Mouse (Mus musculus) lung, adult 2 months (tissue): ENCODE results near the gene Arhgap24. TPM values are rescaled to one million over a fixed set of nuclear protein-coding genes. Genes with fewer than 3 reads are reported as not detected.
"Not testable (repeated sequence)": the region's sequence is repeated elsewhere in the genome, so short reads cannot be mapped to it uniquely, and the experiment has no call there.

Experiments
- DNase-seq: peaks from one replicate; pipeline ENCODE4 v3.0.0; 2022
- H3K4me1 ChIP-seq: fragments of 200-500 bp; 2 replicates; pipeline ENCODE4 v1.6.1; 2011; ENCODE audit warnings: low read length; ENCODE audit not compliant: control insufficient read depth, insufficient read depth
- H3K4me3 ChIP-seq: fragments of 200-500 bp; replicated peaks from 2 replicates; pipeline ENCODE3; 2011; ENCODE audit warnings: low read depth, mild to moderate bottlenecking, control low read depth, low read length; ENCODE audit errors: extremely low read depth
- CTCF ChIP-seq: fragments of 200-500 bp; IDR thresholded peaks from 2 replicates; pipeline ENCODE4 v1.5.1; 2011; ENCODE audit warnings: mild to moderate bottlenecking, low read length, control low read depth; ENCODE audit not compliant: insufficient read depth
- POLR2A ChIP-seq: fragments of 200-500 bp; IDR thresholded peaks from 2 replicates; pipeline ENCODE4 v1.6.1; 2011; ENCODE audit warnings: low read depth, mild to moderate bottlenecking, control low read depth, low read length, borderline replicate concordance; ENCODE audit errors: extremely low read depth
- WGBS: fragments of 180-500 bp; shearing (Covaris S2); methylation state at CpG from one replicate; pipeline ENCODE4 v1.1.7; 2018; 5-methylcytosine and 5-hydroxymethylcytosine counted together
- polyA plus RNA-seq: library from polyadenylated mRNA; depleted of rRNA; stranded (reverse); fragments of >200 nt; gene quantifications from 2 replicates; pipeline ENCODE4 v1.2.3, GENCODE M21; 2012

Arhgap24 gene
- polyA plus RNA-seq, 1 experiment, result 12.1 TPM

DNA sequence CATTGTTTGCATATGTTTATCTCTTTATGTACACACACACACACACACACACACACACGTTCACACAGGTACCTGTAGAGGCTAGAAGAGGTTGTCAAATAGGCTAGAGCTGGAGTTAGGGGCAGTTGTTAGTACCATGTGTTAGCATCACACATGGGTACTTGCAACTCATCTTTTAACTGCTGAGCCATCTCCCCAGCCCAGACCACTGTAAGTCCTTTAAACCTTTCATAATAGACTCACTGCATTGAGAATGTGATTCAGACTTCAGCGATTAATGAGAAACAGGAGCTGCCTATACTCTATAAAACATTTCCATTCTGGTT lies 407.9 kb downstream of the Arhgap24 start:
- H3K4me1 ChIP-seq, result no peaks in the 10 kb centered on the region
- no peak for TF ChIP-seq POLR2A
- TF ChIP-seq CTCF, result no peak
- WGBS, result 81% methylated on average over 2 of the region's 2 CpGs

DNA sequence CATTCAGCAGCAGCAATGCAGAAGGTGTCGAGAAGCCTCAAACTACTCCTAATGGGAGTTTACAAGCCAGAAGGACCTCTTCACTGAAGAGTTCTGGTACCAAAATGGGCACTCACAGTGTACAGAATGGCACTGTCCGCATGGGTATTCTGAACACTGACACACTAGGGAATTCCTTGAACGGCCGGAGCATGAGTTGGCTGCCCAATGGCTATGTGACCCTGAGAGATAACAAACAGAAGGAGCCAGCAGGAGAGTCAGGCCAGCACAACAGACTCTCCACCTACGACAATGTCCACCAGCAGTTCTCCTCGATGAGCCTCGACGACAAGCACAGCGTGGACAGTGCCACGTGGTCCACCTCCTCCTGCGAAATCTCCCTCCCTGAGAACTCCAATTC lies 411.0 kb downstream of the Arhgap24 start:
- no peaks in the 10 kb centered on the region for H3K4me1 ChIP-seq
- TF ChIP-seq CTCF (no peak), POLR2A (no peak)
- H3K4me3 ChIP-seq, result no peak overlapping the region
- DNase-seq, result no peak
- 92% methylated on average over 11 of the region's 11 CpGs for WGBS

More for the DNA sequence above, 407.9 kb downstream of the Arhgap24 start:
- no peak for DNase-seq
- H3K4me3 ChIP-seq, result no peak overlapping the region

DNA sequence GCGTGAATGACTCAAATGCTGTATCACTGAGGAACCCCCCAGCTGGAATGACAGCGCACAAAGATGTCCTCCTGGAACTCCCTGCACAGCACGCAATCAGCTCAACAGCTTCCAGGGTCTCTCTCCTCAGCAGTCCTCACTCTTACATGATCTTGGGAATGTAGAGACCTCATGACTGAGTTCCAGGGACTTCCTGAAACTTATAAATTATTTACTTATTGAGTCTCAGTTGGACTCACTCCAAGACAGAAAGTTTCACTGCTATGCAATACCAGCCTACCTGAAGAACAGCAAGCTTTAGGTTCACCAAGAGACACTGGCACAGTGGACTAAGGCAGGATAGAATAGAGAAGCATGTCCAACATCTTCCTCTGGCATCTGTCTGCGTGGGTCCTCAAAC lies 417.1 kb downstream of the Arhgap24 start:
- no peak for TF ChIP-seq CTCF
- no peak for TF ChIP-seq POLR2A
- no peak overlapping the region for H3K4me3 ChIP-seq
- H3K4me1 ChIP-seq, result no peaks in the 10 kb centered on the region
- DNase-seq, result no peak
- WGBS, result 79% methylated on average over 4 of the region's 4 CpGs

DNA sequence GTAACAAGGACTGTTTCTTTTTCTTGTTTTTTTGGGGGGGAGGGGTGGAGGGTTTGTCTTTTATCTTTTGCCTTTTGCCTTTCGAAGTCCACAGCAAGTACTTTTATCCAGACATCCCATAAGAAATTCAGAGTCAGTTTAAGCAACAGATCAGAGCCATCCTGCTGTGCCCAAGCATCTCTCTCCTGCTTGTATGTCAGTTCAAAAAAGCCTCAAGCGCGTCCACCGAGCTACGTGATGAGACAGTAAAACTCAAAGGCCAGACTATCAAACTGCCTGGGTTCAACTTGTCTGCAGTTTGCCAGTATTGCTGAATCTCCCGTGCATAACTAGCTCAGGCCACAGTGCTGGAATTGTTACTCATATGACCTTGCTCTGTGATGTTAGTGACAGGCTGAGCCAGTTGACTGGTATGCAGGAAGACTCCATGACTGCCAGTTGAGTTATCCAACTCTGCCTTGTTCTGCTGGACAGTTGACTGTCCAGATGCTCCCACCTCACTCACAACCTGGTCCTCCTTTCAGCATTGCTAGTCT lies 418.6 kb downstream of the Arhgap24 start:
- no peaks in the 10 kb centered on the region for H3K4me1 ChIP-seq
- TF ChIP-seq POLR2A (no peak), CTCF (no peak)
- H3K4me3 ChIP-seq, result no peak overlapping the region
- DNase-seq, result no peak
- WGBS, result 74% methylated on average over 6 of the region's 6 CpGs

DNA sequence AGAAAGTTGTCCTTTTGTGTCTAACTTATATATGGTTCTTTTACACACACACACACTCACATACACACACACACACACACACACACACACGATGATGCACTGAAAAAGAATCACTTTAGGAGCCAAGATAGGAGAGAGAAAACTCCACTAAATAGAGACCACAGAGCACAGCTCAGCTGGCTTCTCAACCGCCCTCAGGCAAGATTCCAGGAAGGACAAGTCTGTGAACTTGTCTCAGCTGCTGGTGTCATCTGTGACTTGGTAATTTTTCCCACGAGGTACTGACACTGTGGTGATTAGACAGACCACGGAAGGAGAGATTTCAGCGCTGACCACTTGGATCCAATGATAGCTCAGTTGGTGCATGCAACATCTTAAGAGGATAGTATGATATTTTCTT lies 420.0 kb downstream of the Arhgap24 start:
- DNase-seq, result no peak
- no peak for TF ChIP-seq POLR2A
- no peak for TF ChIP-seq CTCF
- Histone ChIP-seq H3K4me3 (no peak overlapping the region), H3K4me1 (no peaks in the 10 kb centered on the region)
- 66% methylated on average over 5 of the region's 5 CpGs for WGBS

DNA sequence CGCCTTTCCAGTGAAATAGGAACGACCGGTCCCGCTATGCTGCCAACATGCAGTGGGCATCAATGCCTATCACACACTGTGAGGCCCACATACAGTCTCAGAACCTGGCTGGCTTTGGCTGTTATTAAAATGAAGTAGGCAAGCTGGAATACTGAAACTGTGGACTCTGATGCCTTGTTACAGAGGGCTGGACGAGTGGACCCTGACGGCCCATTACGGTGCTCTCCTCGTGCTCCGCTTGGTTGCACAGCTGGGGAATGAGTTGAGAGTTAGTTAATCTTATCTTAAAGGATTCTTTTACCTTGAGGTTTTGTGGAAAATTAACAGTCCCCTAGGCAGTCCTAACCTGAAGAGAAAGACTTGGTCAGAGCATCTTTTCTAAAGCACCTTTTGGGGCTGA lies 422.3 kb downstream of the Arhgap24 start:
- Histone ChIP-seq H3K4me1 (no peaks in the 10 kb centered on the region), H3K4me3 (no peak overlapping the region)
- TF ChIP-seq POLR2A, result no peak
- TF ChIP-seq CTCF, result no peak
- WGBS, result 84% methylated on average over 9 of the region's 9 CpGs
- no peak for DNase-seq

DNA sequence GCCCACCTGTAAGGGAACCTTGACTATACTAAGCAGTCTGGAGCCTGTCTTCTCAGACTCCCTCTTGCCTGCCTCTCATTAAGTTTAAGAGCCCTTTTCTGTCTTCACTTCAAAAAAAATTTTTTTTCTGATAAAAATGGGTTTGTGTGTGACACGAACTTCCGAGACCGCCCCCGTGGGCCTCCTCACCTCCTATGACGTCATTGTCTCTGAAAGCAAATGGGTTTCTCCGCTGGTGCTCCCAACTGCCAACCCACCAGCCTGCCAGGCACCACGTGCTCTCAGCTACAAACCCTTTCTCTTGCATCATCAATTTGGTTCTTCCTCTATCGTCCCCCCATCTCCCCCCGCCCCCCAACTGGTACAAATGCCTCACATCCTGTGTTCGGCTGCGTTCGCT lies 422.9 kb downstream of the Arhgap24 start:
- 77% methylated on average over 12 of the region's 12 CpGs for WGBS
- no peak for TF ChIP-seq POLR2A
- TF ChIP-seq CTCF, result no peak
- H3K4me3 ChIP-seq, result no peak overlapping the region
- DNase-seq, result no peak
- no peaks in the 10 kb centered on the region for H3K4me1 ChIP-seq

DNA sequence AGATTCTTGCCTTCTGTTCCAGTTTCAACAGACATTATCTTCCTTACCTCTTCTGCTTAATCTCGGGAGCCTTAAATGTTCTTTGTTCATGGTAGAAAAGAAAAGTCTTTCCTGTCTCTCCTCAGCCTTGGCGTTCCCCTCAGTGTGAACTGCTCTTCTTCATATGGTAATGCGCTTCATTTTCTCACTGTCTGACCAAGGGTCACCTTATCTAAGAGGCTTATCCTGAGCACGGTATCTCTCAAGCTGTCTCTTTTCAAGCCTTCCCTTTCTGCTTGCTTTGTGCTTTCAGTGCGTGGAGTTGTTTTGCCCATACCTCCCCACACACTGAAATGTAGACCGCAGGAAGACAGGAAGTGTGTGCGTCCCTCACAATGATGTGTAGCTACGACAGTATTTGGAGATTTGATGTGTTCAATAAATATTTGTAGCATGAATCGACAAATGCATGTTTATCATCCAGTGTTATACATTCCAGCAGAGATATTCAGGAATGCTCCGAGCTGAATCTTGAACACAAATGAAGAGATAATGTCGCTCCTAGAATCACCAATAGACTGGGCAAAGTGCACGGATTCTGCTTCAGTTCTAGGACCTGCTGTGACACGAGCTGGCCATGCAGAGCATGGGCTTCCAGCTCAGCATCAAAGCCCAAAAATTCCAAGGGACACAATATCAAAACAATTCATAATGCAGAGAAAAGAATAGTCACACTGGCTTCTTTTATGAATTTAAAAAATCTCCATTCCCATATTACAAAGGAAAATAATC lies 424.4 kb downstream of the Arhgap24 start:
- Histone ChIP-seq H3K4me1 (no peaks in the 10 kb centered on the region), H3K4me3 (no peak overlapping the region)
- DNase-seq, result no peak
- TF ChIP-seq POLR2A, result no peak
- no peak for TF ChIP-seq CTCF
- WGBS, result 39% methylated on average over 13 of the region's 13 CpGs

DNA sequence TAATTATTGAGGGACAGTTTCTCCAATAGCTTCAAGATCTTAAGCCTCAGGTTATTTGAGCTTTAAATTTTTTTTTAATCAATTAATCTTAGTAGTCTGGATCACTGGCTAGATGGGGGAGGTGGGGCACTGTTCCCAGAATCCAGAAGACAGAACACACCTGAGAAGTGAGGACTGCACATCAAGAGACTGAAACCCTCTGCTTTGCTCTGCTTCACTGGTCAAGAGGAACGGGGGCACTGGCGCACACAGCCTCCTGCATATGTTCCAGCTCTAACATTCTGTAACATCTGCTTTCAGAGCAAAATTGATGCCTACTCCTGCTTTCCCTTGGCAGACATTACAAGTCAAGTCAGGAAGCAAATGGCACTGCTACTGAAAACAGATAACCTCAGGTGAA lies 439.0 kb downstream of the Arhgap24 start:
- no peak for TF ChIP-seq CTCF
- TF ChIP-seq POLR2A, result no peak
- WGBS, result 77% methylated on average over 2 of the region's 2 CpGs
- no peak overlapping the region for H3K4me3 ChIP-seq
- no peaks in the 10 kb centered on the region for H3K4me1 ChIP-seq
- DNase-seq, result no peak

DNA sequence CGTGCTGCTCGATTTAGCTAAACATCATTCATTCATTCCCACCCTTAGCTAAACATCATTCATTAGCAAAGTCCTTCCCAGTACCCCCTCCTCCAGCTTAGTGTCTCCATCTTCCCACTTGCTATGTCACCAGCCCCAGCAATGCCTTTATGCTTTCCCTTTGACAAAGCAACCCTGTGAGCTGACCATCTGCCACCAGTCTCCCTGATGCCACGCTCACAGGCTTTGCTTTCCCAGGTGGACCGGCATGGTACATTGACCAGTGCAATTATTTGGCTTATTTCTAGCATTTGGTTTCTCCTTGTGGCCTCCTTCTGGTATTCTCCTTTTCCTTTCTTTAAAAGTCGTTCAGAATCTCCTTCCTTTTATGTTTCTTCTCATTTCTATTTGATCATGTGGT lies 445.6 kb downstream of the Arhgap24 start:
- 76% methylated on average over 5 of the region's 5 CpGs for WGBS
- no peak for DNase-seq
- Histone ChIP-seq H3K4me1 (no peaks in the 10 kb centered on the region), H3K4me3 (no peak overlapping the region)
- TF ChIP-seq CTCF, result no peak
- no peak for TF ChIP-seq POLR2A

DNA sequence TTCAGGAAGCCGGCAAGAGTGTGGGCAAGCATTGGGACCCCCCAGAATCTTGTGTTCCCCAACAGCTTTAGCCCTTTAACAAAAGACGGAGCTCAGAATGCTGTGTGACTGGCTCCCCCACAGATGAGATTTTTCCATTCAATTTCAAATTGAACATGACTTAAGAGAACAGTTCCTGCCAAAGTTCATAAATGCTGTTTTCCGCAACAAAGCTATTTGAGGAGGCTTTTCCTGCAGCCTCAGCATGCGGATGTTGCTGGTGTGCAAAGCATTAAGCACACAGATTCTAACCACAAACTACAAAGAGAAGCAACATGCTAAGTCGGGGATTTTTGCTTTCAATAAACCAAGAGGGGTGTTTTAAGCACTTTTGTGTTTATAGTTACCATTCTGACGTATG lies 449.0 kb downstream of the Arhgap24 start:
- Histone ChIP-seq H3K4me1 (no peaks in the 10 kb centered on the region), H3K4me3 (no peak overlapping the region)
- no peak for DNase-seq
- WGBS, result 44% methylated on average over 6 of the region's 6 CpGs
- no peak for TF ChIP-seq CTCF
- TF ChIP-seq POLR2A, result no peak

DNA sequence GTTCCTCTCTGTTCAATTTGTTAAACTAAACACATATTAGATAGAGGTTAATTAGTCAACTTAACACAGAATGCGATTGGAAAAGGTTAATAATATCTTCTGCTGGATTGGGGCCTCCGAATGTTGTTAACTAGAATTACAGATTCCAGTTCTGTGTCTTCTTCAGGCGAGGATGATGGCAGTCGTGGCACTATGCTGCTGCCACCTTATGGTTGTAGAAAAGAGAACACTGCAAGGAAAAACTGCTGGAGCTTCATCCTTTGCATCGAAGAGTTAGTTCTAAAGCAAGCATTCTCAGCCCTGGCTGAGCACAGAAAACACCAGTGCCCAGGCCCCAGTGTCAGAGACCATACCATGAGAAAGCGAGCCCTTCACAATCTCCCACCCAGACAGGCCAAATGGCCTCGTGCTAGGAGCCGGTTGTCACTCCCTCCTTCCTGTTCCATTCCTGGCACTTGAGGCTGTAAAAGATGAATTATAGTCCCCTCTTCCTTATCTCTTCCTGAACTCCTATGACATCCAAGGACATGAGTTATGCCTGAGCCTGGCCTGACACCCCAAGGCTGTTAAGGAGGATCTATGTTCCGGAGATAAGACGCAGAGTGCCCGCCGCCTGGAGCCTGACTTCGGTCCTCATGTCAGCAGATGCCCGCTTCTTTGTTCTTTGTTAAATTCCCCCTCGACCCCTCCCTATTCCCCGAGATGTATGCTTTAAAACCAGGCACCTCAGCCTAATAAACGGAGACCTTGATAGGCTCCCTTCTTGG lies 462.9 kb downstream of the Arhgap24 start:
- DNase-seq, H3K4me3 ChIP-seq, H3K4me1 ChIP-seq: not testable (repeated sequence)
- WGBS, result 68% methylated on average over 17 of the region's 17 CpGs
